Mouse (Mus musculus): Measurements from ENCODE around the gene Msl1.

Msl1 gene

DNA sequence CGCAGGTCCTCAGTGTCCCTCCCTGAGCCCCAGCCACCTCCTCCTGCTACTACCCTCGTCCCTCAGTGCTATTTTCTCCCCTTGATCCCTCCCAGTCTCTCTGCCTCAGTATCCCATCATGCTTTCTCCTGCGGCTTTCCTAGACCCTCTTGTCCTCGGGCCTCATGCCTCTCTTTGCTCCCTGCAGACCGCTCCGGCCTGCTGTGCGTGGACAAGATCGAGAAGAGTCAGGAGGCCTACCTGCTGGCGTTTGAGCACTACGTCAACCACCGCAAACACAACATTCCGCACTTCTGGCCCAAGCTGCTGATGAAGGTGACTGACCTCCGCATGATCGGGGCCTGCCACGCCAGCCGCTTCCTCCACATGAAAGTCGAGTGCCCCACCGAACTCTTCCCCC, 31.2 kb upstream of the Msl1 start:
- peak in 1 of 2 experiments; percentile 36 for DNase-seq (ENCODE audit: low spot score in 2 of 2)

GRCm38 (mm10) chr11:98764746-98765145, 30.6 kb upstream of the Msl1 start:
- peak in 1 of 2 experiments; percentile 29 for DNase-seq (ENCODE audit: low spot score in 2 of 2)

GRCm38 (mm10) chr11:98765421-98766309, 29.7 kb upstream of the Msl1 start:
- DNase-seq (ENCODE audit: low spot score in 2 of 2), result peak; percentile 50 to 62

GRCm38 (mm10) chr11:98766346-98766745, 29.0 kb upstream of the Msl1 start:
- DNase-seq (ENCODE audit: low spot score in 2 of 2), result peak in 1 of 2 experiments; percentile 41

GRCm38 (mm10) chr11:98766816-98767215, 28.5 kb upstream of the Msl1 start:
- peak; percentile 37 to 59 for DNase-seq (ENCODE audit: low spot score in 2 of 2)

DNA sequence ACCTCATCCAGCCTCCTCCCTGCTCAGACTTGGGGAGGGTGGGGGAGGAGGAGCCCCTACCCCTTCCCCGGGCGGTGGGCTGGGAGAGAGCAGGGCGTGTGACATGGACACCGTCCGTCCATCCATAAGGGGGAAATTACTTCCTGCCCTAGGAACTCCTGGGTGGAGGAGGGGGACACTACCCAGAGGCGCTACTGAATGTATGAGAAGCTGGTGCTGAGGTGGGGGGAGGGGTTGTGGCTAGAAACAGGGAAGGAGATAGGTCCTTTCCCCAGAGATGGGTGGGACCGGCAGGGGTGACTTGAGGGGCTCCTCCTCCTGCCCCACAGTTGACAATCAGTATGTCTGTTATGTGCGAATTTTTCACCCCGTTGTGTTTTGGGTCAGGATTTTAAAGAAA, 28.0 kb upstream of the Msl1 start:
- peak; percentile 83 to 87 for DNase-seq (ENCODE audit: low spot score in 2 of 2)

DNA sequence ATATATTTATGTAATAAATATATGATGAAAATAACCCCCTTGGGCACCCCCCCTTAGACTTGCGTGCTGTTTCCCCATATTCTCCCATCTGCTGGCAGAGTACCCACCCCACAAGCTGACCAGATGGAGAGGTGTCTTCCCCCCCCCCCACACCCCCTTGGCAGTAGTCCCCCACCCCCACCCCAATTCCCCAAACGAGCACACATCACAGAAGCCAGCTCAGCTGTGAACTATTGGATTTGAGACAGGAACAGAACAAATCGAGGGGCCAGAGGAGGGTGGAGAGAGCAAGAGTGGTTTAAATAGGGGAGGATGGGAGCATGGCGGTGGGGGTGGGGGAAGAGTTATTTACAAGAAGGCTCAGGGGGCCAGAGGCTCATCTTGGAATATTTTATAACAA, 27.6 kb upstream of the Msl1 start:
- DNase-seq (ENCODE audit: low spot score in 2 of 2), result peak; percentile 35 to 44

DNA sequence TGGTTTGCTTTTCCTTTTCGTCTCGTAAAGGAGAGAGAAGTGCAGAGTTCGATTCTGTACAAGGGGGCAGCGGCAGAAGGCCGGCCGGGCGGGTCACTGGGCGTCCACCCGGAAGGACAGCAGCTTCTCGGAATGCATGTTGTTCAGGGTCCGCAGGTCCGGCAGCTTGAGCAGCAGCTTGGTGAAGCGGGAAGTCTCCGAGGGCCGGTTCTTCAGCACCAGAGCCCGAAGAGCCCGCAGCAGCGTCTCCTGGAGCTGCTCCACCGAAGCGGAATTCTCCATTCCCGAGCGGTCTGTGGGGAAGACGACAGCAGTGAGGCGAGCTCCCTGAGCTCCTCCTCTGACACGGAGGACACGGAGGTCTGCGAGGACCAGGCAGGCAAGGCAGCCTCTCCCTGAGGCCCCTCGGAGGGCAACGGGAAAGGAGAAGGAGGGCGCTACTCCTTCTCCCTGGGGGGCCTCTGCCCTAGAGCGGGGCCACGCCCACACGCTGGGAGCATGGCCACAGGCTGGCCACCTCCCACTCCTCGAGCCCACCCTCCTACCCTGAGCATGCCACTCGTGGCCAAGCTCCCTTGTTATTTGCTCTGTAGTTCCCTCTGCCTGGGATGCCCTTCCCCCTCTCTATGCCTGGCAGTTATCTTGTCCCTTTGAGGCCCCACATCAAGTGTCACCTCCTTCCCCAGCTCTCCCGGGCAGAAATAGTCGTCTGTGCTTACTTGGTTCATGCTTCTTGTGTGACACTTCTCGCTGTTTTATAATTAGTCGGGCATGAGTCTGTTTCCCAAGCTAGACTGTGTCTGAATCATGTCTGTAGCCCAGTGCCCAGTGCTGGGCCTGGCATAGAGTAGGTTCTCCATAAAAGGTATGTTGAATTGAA, 26.9 kb upstream of the Msl1 start:
- peak; percentile 66 for DNase-seq (ENCODE audit: low spot score in 2 of 2)

DNA sequence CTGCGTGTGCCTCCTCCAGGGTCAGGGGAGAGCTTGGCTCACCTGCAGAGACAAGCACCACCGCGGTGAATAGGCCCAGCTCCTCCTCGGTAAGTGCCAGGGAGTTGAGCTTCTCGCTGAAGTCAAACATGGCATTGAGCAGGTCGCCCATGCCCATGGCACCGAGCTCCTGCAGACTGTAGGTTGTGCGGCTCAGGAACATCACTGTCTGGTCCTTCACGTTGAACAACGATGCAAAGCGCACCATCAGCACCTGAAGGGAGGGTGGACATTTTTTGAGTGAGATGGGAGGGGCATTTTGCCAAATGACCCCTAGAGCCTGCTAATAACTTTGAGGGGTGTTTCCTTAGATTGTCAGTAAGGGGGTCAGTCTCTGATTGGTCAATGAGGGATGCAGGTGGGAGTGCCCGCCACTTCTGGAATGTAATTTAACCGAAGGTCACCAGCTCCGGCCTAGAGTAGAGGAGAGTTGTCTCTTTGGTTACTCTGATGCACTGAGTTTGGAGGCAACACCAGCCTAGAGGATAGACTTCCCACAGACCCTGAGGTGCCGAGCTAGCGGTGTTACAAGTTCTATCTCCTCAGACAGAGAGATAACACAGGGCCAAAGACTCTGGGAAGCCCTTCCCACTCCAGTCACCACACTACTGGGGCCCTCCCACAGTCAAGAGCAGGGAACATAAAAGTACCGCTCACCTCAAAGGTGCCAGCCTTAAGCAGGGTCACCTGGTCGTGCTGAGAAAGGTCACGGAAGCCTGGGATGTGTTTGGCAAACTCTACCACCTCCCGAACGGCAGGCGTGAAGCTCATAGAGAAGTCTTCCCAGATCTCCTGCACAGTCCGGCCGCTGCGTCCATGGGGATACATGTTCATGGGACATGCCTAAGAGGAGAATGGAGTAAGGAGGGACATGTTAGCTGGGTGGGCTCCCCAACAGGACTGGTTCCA, 26.0 kb upstream of the Msl1 start:
- peak in 1 of 2 experiments; percentile 40 for DNase-seq (ENCODE audit: low spot score in 2 of 2)

DNA sequence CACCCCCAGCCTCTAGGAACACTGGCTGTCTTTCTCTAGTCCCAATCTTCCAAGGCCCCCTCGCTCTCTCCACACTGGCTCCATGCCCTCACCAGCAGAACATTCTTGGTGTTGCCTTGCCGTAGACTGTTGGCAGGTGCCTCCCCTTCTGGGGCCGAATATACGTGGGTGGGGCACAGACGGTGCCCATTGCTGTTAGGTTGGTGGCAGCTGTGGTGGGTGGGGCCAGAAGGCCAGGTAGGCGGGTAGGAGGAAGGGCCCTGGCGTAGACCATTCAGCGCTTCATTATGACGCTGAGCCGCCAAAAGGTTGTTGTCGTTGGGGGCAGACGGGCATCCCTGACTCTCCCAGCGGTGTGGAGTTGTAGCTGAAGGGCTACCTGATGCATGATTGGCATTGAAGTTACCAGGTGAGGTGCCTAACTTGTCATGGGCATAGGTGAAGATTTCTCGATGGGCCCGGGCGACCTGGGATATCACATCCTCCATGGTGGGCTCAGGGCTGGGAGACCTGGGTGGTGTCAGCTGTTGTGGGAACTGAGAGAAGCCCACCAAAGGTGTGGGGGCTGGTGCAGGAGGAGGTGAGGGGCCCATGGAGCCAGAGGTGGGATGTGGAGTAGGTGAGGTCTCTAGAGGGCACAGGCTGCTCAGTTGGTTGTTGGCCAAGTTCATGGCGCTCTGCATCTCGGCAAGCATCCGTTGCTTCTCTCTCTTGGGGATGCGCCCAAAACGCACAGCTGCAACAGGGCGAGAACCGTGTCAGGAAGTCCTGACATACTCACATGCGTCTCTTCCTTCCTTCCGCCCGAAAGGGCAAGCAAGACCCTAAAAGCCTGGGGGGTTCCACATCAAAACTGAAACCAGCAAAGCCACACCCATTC, 25.0 kb upstream of the Msl1 start:
- DNase-seq (ENCODE audit: low spot score in 2 of 2), result peak; percentile 65 to 78

GRCm38 (mm10) chr11:98771131-98771530, 24.2 kb upstream of the Msl1 start:
- DNase-seq (ENCODE audit: low spot score in 2 of 2), result peak in 1 of 2 experiments; percentile 50

DNA sequence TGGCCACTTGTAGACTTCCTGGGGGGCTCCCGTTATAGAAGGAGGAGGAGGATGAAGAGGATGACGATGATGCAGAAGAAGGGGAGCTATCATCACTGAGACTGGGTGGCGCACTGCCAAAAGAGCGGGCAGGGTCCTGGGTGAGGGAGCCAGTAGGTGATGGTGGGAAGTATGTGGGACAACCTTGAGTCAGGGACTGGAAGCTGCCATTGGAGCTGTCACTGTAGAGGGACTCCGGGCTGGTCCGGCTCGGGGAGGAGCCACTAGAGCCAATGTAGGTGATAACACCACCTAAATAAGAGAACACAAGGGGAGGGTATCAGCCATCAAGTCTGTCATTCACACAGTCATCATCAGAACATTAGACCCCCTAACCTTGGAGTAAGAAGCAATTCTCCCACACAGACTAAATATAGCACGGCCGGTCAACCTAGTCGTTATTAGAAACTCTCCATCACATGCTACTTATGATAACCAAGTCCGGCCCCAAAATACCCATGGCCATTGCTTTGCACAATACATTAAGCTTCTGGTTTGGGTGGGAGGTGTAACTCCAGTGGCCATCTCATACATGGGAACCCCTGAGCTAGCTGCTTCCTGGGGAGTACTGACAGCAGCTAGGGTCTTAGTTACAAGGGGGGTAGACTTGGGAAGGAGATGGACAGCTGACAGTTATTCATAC, 23.3 kb upstream of the Msl1 start:
- DNase-seq (ENCODE audit: low spot score in 2 of 2), result peak in 1 of 2 experiments; percentile 71

DNA sequence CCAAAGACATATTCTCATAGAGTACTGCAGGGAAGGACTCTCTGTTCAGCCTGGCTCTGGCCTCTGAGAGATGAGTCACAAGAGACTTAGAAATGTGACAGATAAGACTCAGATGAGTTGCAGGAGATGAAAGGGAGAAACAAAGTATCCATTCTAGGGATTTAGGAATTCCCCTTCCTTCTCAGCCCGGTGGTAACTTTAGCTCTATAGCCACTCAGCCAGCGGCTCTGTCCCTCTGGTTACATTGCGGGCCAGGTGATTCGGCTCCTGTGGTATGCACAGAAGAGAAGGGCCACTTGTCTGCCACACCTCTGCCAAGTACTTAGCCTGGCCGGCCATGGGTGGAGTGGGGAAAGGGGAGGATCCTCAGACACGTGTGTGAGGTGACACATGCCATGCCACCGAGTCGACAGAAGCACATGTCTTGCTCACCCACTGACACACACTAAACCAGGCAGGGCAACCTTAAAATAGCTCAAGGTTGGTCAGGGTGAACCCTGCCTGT, 22.6 kb upstream of the Msl1 start:
- peak in 1 of 2 experiments; percentile 46 for DNase-seq (ENCODE audit: low spot score in 2 of 2)

DNA sequence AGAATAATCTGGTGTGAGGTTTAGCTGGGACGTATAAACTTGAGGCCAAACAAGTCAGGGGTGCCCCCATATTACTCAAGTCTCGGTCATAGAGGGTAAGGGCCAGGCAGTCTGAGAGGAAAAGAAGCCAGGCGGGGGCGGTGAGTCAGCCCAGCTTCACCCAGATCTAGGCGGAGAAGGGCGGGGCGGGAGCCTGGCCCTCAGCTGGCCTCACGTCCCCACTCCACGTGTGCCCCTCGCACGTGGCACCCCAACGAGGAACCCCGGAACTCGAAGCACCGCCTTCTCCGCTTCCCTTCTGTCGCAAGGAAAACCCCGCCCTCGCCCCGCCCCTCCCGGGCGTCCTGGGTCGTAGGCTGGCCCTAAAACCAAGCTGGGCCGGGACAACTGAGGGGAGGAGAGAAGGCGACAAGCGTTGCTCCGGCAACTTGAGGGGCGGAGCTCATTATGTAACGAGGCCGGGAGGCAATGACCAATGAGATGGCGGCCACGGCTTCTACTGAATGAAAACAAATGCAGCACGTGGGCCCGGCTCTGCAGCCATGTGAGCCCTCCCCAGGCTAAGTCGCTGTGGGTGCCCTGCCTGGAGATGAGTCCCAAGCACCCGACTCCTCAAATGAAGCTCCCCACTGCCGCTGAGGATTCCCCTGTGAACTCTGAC, 21.6 kb upstream of the Msl1 start:
- DNase-seq (ENCODE audit: low spot score in 2 of 2), result peak; percentile 99

- peak in 1 of 2 experiments; percentile 46 for DNase-seq (ENCODE audit: low spot score in 2 of 2)
Observed at GRCm38 (mm10) chr11:98774582-98775347, 20.6 kb upstream of the Msl1 start, which contains the start of gene Nr1d1. Gene Nr1d1 (minus strand): TSS chr11:98775333.

DNA sequence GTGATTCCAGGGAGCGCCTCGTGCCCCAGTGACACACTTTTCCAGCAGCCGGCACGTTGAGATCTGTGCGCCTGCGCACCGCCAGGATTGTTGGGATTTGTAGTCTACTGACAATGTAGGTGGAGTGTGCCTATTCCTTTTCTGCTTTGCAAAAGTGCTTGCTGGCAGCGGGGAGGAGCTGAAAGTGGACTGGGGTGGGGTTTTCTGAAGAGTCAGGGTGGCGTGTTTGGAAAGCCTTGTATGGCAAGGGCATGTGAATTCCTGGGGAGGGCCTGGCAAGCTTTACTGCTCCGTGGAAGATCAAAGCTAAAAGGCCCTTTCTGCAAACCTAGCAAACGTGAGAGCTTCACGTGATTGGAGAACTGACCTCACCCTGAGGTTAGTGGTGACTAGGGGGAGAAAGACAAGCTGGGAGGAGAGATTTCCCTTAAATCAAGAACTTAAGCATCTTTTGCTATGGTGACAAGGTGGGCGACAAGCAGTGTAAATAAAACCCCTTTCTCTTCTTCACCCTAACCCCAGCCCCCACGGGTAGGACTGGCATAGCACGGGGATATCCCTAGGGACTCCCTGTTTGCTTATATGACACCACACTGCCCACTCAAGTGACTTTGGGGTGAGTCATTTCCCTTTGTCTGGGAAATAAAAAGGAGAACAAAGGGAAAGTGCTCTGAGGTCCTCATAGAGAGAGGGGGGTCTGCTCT, 19.8 kb upstream of the Msl1 start:
- DNase-seq (ENCODE audit: low spot score in 2 of 2), result peak; percentile 100

- DNase-seq (ENCODE audit: low spot score in 2 of 2), result no peak
Observed at GRCm38 (mm10) chr11:98776052-98776764, 19.1 kb upstream of the Msl1 start.
